Mouse (Mus musculus): Measurements from ENCODE around the gene Dtx4. TPM values are rescaled to one million over a fixed set of nuclear protein-coding genes. Genes with fewer than 3 reads are reported as not detected.

Gene Dtx4
- polyA plus RNA-seq, 1 experiment: not detected

GRCm38 (mm10) chr19:12488969-12489674 lies 12.1 kb downstream of the Dtx4 start:
- Histone ChIP-seq H3K4me1 (ENCODE audit: control insufficient read depth, insufficient read depth, low read length) (peaks cover 30% of the 10 kb centered on the region), H3K4me3 (ENCODE audit: insufficient read depth, low read depth, low read length) (no peak overlapping the region), H3K27ac (ENCODE audit: insufficient read depth, low read depth, low read length) (peak overlapping the region; percentile 26; the same call in 1 of the 2 replicates)
- 39% methylated on average over 8 of the region's 8 CpGs for WGBS
- TF ChIP-seq POLR2A (IDR thresholded peaks at IDR 0.05; ENCODE audit: insufficient read depth, low read depth, low read length) (no peak), CTCF (IDR thresholded peaks at IDR 0.05; ENCODE audit: insufficient read depth, low read depth, low read length) (no peak)

- 0 out of 2 replicates have a peak overlapping the region, but pooled peaks have one; percentile 23 for H3K27ac ChIP-seq (ENCODE audit: insufficient read depth, low read depth, low read length)
- 26% methylated on average over 9 of the region's 9 CpGs for WGBS
- no peak for TF ChIP-seq POLR2A (IDR thresholded peaks at IDR 0.05; ENCODE audit: insufficient read depth, low read depth, low read length)
These were observed 12.9 kb downstream of the Dtx4 start for GRCm38 (mm10) chr19:12488205-12488966.

GRCm38 (mm10) chr19:12487511-12488204 lies 13.6 kb downstream of the Dtx4 start:
- Histone ChIP-seq H3K4me1 (ENCODE audit: control insufficient read depth, insufficient read depth, low read length) (peaks cover 27% of the 10 kb centered on the region), H3K27ac (ENCODE audit: insufficient read depth, low read depth, low read length) (peak overlapping the region; percentile 23; the same call in 1 of the 2 replicates), H3K4me3 (ENCODE audit: insufficient read depth, low read depth, low read length) (no peak overlapping the region)
- TF ChIP-seq POLR2A (IDR thresholded peaks at IDR 0.05; ENCODE audit: insufficient read depth, low read depth, low read length) (no peak), CTCF (IDR thresholded peaks at IDR 0.05; ENCODE audit: insufficient read depth, low read depth, low read length) (no peak)
- WGBS: 90% methylated on average over 12 of the region's 12 CpGs

More at GRCm38 (mm10) chr19:12488205-12488966, 12.9 kb downstream of the Dtx4 start:
- Histone ChIP-seq H3K4me3 (ENCODE audit: insufficient read depth, low read depth, low read length) (no peak overlapping the region), H3K4me1 (ENCODE audit: control insufficient read depth, insufficient read depth, low read length) (peaks cover 27% of the 10 kb centered on the region)

- 58% methylated on average over 6 of the region's 6 CpGs for WGBS
- no peak for TF ChIP-seq POLR2A (IDR thresholded peaks at IDR 0.05; ENCODE audit: insufficient read depth, low read depth, low read length)
- TF ChIP-seq CTCF (IDR thresholded peaks at IDR 0.05; ENCODE audit: insufficient read depth, low read depth, low read length): no peak
- Histone ChIP-seq H3K4me3 (ENCODE audit: insufficient read depth, low read depth, low read length) (no peak overlapping the region), H3K27ac (ENCODE audit: insufficient read depth, low read depth, low read length) (peak overlapping the region; percentile 40), H3K4me1 (ENCODE audit: control insufficient read depth, insufficient read depth, low read length) (peaks cover 24% of the 10 kb centered on the region)
These were observed 14.4 kb downstream of the Dtx4 start for GRCm38 (mm10) chr19:12486875-12487274.

GRCm38 (mm10) chr19:12485631-12486030 lies 15.6 kb downstream of the Dtx4 start:
- TF ChIP-seq CTCF (IDR thresholded peaks at IDR 0.05; ENCODE audit: insufficient read depth, low read depth, low read length): no peak
- TF ChIP-seq POLR2A (IDR thresholded peaks at IDR 0.05; ENCODE audit: insufficient read depth, low read depth, low read length): no peak
- H3K4me1 ChIP-seq (ENCODE audit: control insufficient read depth, insufficient read depth, low read length): peaks cover 21% of the 10 kb centered on the region
- H3K4me3 ChIP-seq (ENCODE audit: insufficient read depth, low read depth, low read length): no peak overlapping the region
- H3K27ac ChIP-seq (ENCODE audit: insufficient read depth, low read depth, low read length): no peak overlapping the region
- 76% methylated on average over 3 of the region's 3 CpGs for WGBS

GRCm38 (mm10) chr19:12485223-12485622 lies 16.0 kb downstream of the Dtx4 start:
- 86% methylated on average over 13 of the region's 13 CpGs for WGBS
- no peak overlapping the region for H3K27ac ChIP-seq (ENCODE audit: insufficient read depth, low read depth, low read length)
- peaks cover 18% of the 10 kb centered on the region for H3K4me1 ChIP-seq (ENCODE audit: control insufficient read depth, insufficient read depth, low read length)
- H3K4me3 ChIP-seq (ENCODE audit: insufficient read depth, low read depth, low read length): no peak overlapping the region
- TF ChIP-seq POLR2A (IDR thresholded peaks at IDR 0.05; ENCODE audit: insufficient read depth, low read depth, low read length) (no peak), CTCF (IDR thresholded peaks at IDR 0.05; ENCODE audit: insufficient read depth, low read depth, low read length) (no peak)

- no peak overlapping the region for H3K4me3 ChIP-seq (ENCODE audit: insufficient read depth, low read depth, low read length)
- no peak overlapping the region for H3K27ac ChIP-seq (ENCODE audit: insufficient read depth, low read depth, low read length)
- TF ChIP-seq CTCF (IDR thresholded peaks at IDR 0.05; ENCODE audit: insufficient read depth, low read depth, low read length): no peak
- TF ChIP-seq POLR2A (IDR thresholded peaks at IDR 0.05; ENCODE audit: insufficient read depth, low read depth, low read length): no peak
- WGBS: 51% methylated on average over 4 of the region's 4 CpGs
- peaks cover 18% of the 10 kb centered on the region for H3K4me1 ChIP-seq (ENCODE audit: control insufficient read depth, insufficient read depth, low read length)
These were observed 17.0 kb downstream of the Dtx4 start for GRCm38 (mm10) chr19:12484210-12484609.

GRCm38 (mm10) chr19:12483782-12484181 lies 17.5 kb downstream of the Dtx4 start:
- 44% methylated on average over 4 of the region's 4 CpGs for WGBS
- Histone ChIP-seq H3K27ac (ENCODE audit: insufficient read depth, low read depth, low read length) (0 out of 2 replicates have a peak overlapping the region, but pooled peaks have one; percentile 61), H3K4me3 (ENCODE audit: insufficient read depth, low read depth, low read length) (no peak overlapping the region), H3K4me1 (ENCODE audit: control insufficient read depth, insufficient read depth, low read length) (peaks cover 15% of the 10 kb centered on the region; the same call in 1 of the 2 replicates)
- TF ChIP-seq POLR2A (IDR thresholded peaks at IDR 0.05; ENCODE audit: insufficient read depth, low read depth, low read length) (no peak), CTCF (IDR thresholded peaks at IDR 0.05; ENCODE audit: insufficient read depth, low read depth, low read length) (no peak)

Data from olfactory bulb, adult 2 months (tissue).